Mouse (Mus musculus) liver, embryonic 16.5 days (tissue): ENCODE results near the gene Zfand3. TPM values are rescaled to one million over a fixed set of nuclear protein-coding genes. Genes with fewer than 3 reads are reported as not detected.

Experiments
- ATAC-seq: fragments of 200-750 bp; cut with Nextera tagmentation; 2 replicates; pipeline ENCODE4 v1.8.0; 2017; ENCODE audit warnings: low read depth, mild to moderate bottlenecking, moderate number of reproducible peaks, moderate library complexity
- H3K27ac ChIP-seq: fragments of 300-500 bp; sonication (generic); 2 replicates; pipeline ENCODE4 v1.5.1; 2014; ENCODE audit warnings: mild to moderate bottlenecking, low read length
- H3K27me3 ChIP-seq: fragments of 300-500 bp; sonication (generic); 2 replicates; pipeline ENCODE4 v1.6.1; 2014; ENCODE audit warnings: low read depth, low read length, mixed read lengths; ENCODE audit not compliant: control insufficient read depth, insufficient read depth
- H3K36me3 ChIP-seq: fragments of 300-500 bp; sonication (generic); 2 replicates; pipeline ENCODE4 v1.6.1; 2014; ENCODE audit warnings: mild to moderate bottlenecking; ENCODE audit not compliant: control insufficient read depth, insufficient read depth
- H3K4me1 ChIP-seq: fragments of 300-500 bp; sonication (generic); 2 replicates; pipeline ENCODE4 v1.6.1; 2014; ENCODE audit warnings: low read depth, low read length, mixed read lengths; ENCODE audit not compliant: control insufficient read depth
- H3K4me2 ChIP-seq: fragments of 300-500 bp; sonication (generic); 2 replicates; pipeline ENCODE4 v1.6.1; 2014; ENCODE audit warnings: low read depth, low read length, mixed read lengths
- H3K4me3 ChIP-seq: fragments of 300-500 bp; sonication (generic); 2 replicates; pipeline ENCODE4 v1.5.1; 2014; ENCODE audit warnings: low read depth, mild to moderate bottlenecking, low read length
- H3K9ac ChIP-seq: fragments of 300-500 bp; sonication (generic); 2 replicates; pipeline ENCODE4 v1.6.1; 2014; ENCODE audit warnings: low read depth, low read length
- H3K9me3 ChIP-seq: fragments of 300-500 bp; sonication (generic); replicated peaks from 2 replicates; pipeline ENCODE4 v1.6.1; 2016; ENCODE audit warnings: low read length; ENCODE audit not compliant: control insufficient read depth
- WGBS: fragments of 180-500 bp; shearing (Covaris S2); extraction: QIAGEN DNeasy Blood & Tissue Kit; methylation state at CpG from one replicate; pipeline ENCODE4 v1.1.7; 2014; ENCODE audit not compliant: insufficient replicate concordance; 5-methylcytosine and 5-hydroxymethylcytosine counted together
- polyA plus RNA-seq: library from polyadenylated mRNA; unstranded; fragments of >200 nt; fragmentation: Nextera tagmentation; extraction: Ambion mirVana; gene quantifications from 2 replicates; pipeline ENCODE4 v1.2.1, GENCODE M21; 2015

Gene Zfand3
- polyA plus RNA-seq, 1 experiment from 2014 or later, result 16.3 TPM

DNA sequence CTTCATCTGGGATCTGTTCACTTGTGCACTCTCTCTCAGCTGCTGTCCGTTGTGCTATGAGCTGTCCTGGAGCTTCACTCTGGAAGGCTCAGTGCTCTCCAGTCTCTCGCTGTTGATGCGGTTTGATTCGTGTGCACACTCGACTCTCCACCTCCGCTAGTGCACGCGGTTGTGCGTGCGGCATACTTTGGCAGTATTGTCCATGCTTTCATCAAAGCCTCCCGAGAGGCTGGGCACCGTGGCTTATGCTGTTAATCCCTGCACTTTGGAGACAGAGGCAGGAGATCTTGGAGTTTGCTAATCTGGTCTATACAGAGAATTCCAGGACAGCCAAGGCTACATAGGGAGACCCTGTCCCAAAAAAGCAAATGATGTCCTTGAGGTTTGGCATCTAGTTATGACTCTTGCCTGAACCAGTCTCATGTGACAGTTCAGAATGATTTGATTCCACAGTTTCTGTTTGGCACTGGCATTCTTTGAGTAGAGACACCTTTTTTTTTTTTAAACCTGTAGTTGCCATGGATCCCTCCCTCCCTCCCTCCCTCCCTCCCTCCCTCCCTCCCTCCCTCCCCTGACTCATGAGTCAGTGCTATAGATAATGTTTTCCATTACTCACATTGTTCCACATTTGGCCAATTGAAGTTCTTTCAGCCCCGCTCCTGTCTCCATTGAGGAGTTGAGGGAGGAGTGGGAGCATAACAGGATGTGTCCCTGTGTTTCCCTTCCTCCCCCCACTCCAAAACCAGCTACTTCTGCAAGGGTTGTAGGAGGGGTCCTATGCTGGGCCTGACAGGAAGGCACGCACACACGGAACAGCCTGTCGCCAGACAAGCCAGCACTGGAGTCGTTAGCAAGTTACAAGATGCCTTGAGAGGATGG lies 192.1 kb downstream of the Zfand3 start:
- H3K4me3 ChIP-seq, result no peak overlapping the region
- no peaks in the 10 kb centered on the region for H3K9me3 ChIP-seq
- no peak overlapping the region for H3K27ac ChIP-seq
- 75% methylated on average over 17 of the region's 17 CpGs for WGBS
- no peaks in the 10 kb centered on the region; the same call in 1 of the 2 replicates for H3K4me1 ChIP-seq
- no peaks in the 10 kb centered on the region; the same call in 1 of the 2 replicates for H3K36me3 ChIP-seq
- H3K4me2 ChIP-seq, result no peak overlapping the region
- no peaks in the 10 kb centered on the region for H3K27me3 ChIP-seq
- ATAC-seq, result no peak
- no peak overlapping the region for H3K9ac ChIP-seq

DNA sequence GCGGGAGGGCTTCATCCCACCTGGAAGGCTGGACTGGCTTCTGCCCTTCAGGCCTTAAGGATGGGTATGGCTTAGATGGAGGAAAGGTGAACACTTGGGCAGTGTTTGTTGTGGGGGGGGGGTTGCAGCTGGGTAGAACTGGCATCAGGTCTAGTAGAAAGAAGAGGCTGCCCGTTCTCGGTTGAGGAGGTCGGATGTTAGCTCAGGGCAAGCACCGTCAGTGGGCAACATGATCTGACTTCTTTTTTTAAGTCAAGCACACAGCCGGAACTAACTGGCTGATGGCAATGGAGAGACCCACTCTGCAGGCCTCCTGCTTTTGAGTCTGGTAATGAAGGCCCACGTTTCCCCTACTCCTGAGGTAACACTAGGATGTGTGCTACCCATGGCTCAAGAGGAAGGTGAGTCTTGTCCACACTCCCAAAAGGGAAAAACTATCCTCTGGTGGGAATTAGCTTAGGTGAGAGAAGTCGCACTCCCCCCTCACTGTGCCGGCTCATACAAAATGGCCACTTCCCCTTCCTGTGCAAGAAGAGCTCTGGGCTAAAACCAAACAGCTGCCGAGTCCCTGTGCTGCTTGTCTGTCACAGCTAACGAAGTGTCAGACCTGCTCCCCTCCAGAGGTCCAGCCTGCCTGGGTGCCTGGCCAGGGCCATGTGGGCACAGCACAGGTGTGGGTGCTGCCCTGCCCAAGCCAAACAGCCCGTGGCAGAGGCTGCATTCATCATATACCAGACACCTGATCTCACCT lies 192.9 kb downstream of the Zfand3 start:
- 39% methylated on average over 12 of the region's 12 CpGs for WGBS
- no peak for ATAC-seq
- H3K4me2 ChIP-seq, result no peak overlapping the region
- no peak overlapping the region for H3K27ac ChIP-seq
- no peak overlapping the region for H3K9ac ChIP-seq
- H3K4me3 ChIP-seq, result no peak overlapping the region
- H3K9me3 ChIP-seq, result no peaks in the 10 kb centered on the region
- no peaks in the 10 kb centered on the region; the same call in 1 of the 2 replicates for H3K36me3 ChIP-seq
- H3K27me3 ChIP-seq, result no peaks in the 10 kb centered on the region
- no peaks in the 10 kb centered on the region; the same call in 1 of the 2 replicates for H3K4me1 ChIP-seq

DNA sequence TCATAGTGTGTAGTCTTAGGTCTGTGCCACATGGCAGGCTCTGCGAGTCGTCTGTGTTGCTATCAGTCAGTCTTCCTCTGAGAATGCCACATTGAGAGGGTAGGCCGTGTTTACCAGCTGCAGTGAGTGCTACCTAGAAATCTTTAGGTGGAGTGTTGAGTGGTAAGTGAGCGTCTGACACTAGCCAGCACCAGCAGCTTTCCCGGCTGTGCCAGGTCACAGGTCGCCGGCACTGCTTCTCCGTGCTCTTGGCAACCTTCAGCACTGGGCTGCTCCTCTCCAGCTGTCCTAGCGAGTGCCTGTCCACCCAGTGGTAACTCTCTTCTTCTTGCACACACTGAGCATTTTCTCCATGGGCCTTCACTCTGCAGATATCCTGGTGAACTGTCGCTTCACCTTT lies 193.9 kb downstream of the Zfand3 start:
- H3K27ac ChIP-seq, result no peak overlapping the region
- H3K4me1 ChIP-seq, result no peaks in the 10 kb centered on the region; the same call in 1 of the 2 replicates
- H3K4me3 ChIP-seq, result no peak overlapping the region
- WGBS, result 69% methylated on average over 10 of the region's 10 CpGs
- H3K27me3 ChIP-seq, result no peaks in the 10 kb centered on the region
- H3K36me3 ChIP-seq, result no peaks in the 10 kb centered on the region
- no peak for ATAC-seq
- no peak overlapping the region for H3K9ac ChIP-seq
- H3K9me3 ChIP-seq, result no peaks in the 10 kb centered on the region
- H3K4me2 ChIP-seq, result no peak overlapping the region

DNA sequence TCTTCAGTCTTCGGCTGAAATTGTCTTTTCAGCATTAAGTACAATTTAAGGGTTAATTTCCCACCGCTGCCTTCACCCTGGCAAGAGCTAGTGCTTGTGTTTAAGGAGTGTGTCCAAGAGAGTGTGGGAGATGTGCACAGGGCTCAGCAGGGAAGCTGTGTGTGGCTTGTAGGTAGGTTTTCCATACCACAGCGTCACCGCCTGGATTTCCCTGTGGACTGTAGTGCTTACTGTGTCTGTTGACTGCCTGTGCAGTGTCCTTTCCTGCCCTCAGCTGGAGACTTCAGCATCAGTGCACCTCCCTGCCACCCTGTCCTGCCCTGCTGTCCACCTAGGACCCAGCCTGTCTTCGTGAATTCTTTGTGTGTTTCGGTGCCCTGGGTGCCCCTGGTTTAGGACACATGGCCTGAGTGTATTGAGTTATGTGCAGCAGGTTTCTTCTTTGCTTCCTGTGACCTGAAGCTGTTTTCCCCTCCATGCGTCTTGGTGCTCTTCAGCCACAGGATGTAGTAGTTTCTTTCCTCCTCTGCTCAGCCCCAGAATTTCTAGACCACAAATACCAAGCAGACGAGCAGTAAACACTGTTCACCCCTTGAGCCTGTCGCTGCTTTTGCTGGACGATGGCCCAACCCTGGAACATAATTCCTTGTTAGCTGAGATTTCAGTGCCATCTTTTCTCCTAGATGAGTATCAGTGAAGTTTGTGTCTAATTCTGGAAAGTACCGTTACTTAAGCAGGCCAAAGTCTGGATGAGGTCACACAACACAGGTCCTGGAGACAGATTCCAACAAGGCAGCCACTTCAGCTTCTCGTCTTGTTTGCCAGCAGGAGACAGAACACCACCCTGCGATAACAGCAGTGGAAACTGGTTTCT lies 195.1 kb downstream of the Zfand3 start:
- Histone ChIP-seq H3K36me3 (no peaks in the 10 kb centered on the region), H3K4me1 (no peaks in the 10 kb centered on the region; the same call in 1 of the 2 replicates), H3K4me2 (no peak overlapping the region), H3K9me3 (no peaks in the 10 kb centered on the region), H3K9ac (no peak overlapping the region), H3K27me3 (no peaks in the 10 kb centered on the region), H3K4me3 (no peak overlapping the region), H3K27ac (no peak overlapping the region)
- no peak for ATAC-seq
- 65% methylated on average over 13 of the region's 13 CpGs for WGBS

DNA sequence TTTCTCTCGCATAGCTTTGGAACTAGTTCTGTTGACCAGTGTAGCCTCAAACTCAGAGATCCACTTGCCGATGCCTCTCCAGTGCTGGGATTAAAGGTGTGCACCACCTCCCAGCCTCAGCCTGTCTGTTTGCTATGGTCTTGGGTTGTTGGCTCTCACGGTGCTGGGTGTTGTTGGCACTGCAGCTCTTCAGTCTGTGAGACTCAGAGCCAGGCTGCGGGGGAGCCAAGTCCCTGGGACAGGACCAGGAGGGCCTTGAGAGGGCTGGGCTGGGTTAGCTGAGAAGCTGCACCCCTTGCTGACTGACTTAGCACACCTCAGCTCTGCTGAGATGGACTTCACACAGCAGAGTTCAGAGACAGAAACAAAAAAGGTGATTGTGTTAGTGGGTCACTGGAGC lies 195.8 kb downstream of the Zfand3 start:
- Histone ChIP-seq H3K9me3 (no peaks in the 10 kb centered on the region), H3K4me1 (no peaks in the 10 kb centered on the region), H3K27me3 (no peaks in the 10 kb centered on the region), H3K9ac (no peak overlapping the region), H3K4me3 (no peak overlapping the region), H3K27ac (no peak overlapping the region), H3K36me3 (no peaks in the 10 kb centered on the region), H3K4me2 (no peak overlapping the region)
- WGBS, result 77% methylated on average over 4 of the region's 4 CpGs
- ATAC-seq, result no peak

DNA sequence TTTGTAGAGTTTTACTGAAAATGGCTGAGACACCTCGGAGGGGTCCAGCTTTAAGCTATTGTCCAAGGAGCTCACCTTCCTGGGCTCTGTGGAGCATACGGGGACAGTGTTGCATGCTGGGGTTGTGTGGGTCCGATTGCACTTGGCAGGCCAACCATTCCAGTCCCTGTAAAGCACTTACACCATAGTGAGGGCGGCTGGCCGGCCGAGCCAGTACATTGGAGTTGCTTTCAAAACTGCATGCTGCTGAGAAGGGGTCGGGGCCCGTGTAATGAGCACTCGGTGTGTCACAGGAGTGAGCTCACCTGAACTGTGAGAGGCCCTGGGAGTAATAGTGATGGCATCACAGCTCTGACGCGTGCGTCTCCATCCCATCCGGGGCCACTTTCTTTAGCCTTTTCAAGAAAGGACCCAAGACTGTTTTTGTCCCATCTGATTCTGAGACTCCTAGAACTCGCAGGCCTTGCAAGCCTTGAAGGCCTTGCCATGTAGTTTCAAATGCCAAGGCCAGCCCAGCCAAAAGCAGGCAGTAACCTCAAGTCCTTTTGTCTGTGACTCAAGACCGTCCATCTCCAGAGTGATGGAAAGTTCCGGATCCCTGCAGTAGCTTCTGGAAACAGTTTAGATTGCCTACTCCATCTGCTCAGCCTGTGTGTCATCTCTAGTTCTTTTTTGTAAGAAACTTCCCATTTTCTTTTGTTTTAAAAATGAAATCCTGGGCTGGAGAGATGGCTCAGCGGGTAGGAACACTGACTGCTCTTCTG lies 200.7 kb downstream of the Zfand3 start:
- WGBS, result 81% methylated on average over 17 of the region's 17 CpGs

DNA sequence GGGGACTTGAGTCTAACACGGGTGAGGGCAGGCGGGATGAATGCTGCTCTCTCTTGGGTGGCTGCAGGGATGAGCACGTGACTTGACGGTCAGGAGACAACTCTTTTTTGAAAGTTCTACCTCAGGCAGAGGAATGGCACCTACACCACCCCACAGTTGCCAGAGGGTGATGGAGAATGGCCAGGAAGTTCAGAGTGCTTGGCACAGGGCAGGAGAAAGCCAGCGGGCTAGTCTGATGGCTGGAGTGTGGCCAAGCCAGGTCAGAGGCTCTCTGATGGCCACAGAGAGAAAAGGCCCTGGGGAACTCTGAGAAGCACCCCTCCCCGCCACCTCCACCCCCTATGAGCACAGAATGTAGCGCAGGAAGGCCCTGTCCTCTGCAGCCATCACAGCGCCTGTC lies 205.7 kb downstream of the Zfand3 start:
- WGBS, result 80% methylated on average over 8 of the region's 8 CpGs
- no peak overlapping the region for H3K4me2 ChIP-seq

More for the DNA sequence above, 200.7 kb downstream of the Zfand3 start:
- H3K27me3 ChIP-seq, result no peaks in the 10 kb centered on the region
- no peaks in the 10 kb centered on the region for H3K9me3 ChIP-seq
- no peak overlapping the region for H3K4me2 ChIP-seq
- no peaks in the 10 kb centered on the region for H3K36me3 ChIP-seq
- no peak overlapping the region for H3K4me3 ChIP-seq
- H3K9ac ChIP-seq, result no peak overlapping the region
- no peaks in the 10 kb centered on the region for H3K4me1 ChIP-seq
- no peak overlapping the region for H3K27ac ChIP-seq
- ATAC-seq, result no peak

DNA sequence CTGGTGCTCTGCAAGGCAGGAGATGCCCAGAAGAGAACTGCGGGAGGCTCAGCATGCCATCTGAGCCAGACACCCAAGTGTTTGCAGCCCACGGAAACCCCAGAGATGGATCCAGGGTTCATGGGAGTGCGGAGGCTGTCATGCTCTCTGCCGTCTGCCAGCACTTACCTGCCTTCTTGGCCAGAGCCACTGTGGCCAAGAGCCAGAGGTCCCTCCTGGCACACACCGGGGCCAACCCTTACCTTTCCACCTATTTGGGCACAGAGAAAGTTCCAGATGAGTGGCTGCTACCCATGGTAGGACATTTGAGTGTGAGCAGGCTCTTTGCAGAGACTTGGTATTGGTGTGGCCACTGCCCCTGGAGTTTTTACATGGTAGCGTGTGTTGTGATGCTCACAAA lies 206.4 kb downstream of the Zfand3 start:
- ATAC-seq, result no peak
- Histone ChIP-seq H3K36me3 (no peaks in the 10 kb centered on the region), H3K4me1 (no peaks in the 10 kb centered on the region), H3K9me3 (no peaks in the 10 kb centered on the region), H3K27ac (no peak overlapping the region), H3K9ac (no peak overlapping the region), H3K4me3 (no peak overlapping the region), H3K4me2 (no peak overlapping the region), H3K27me3 (no peaks in the 10 kb centered on the region)
- 83% methylated on average over 6 of the region's 6 CpGs for whole genome bisulfite sequencing

More for the DNA sequence above, 205.7 kb downstream of the Zfand3 start:
- Histone ChIP-seq H3K27me3 (no peaks in the 10 kb centered on the region), H3K4me1 (no peaks in the 10 kb centered on the region), H3K9ac (no peak overlapping the region), H3K9me3 (no peaks in the 10 kb centered on the region), H3K36me3 (no peaks in the 10 kb centered on the region), H3K27ac (no peak overlapping the region), H3K4me3 (no peak overlapping the region)
- no peak for ATAC-seq
